Mouse (Mus musculus): ENCODE results near the gene Orm2.

Orm2 gene

GRCm38 (mm10) chr4:63377483-63377882 is 15.2 kb downstream of the Orm2 start:
- no peak for DNase-seq (ENCODE audit: low read depth, low spot score)

- DNase-seq (ENCODE audit: low read depth, low spot score), result no peak
Observed at GRCm38 (mm10) chr4:63382676-63383369, 20.6 kb downstream of the Orm2 start.

- no peak for DNase-seq (ENCODE audit: low read depth, low spot score)
Observed at GRCm38 (mm10) chr4:63383474-63383873, 21.2 kb downstream of the Orm2 start.

GRCm38 (mm10) chr4:63384262-63384661 is 22.0 kb downstream of the Orm2 start:
- DNase-seq (ENCODE audit: low read depth, low spot score), result no peak

- DNase-seq (ENCODE audit: low read depth, low spot score), result no peak
Observed at GRCm38 (mm10) chr4:63385253-63385652, 23.0 kb downstream of the Orm2 start.

GRCm38 (mm10) chr4:63385784-63386183 is 23.5 kb downstream of the Orm2 start:
- peak; percentile 24 for DNase-seq (ENCODE audit: low read depth, low spot score)

- DNase-seq (ENCODE audit: low read depth, low spot score), result no peak
Observed at GRCm38 (mm10) chr4:63388029-63388428, 25.8 kb downstream of the Orm2 start.

- peak; percentile 16 for DNase-seq (ENCODE audit: low read depth, low spot score)
Observed at GRCm38 (mm10) chr4:63389121-63389886, 27.1 kb downstream of the Orm2 start.

GRCm38 (mm10) chr4:63389887-63390528 is 27.8 kb downstream of the Orm2 start:
- no peak for DNase-seq (ENCODE audit: low read depth, low spot score)

GRCm38 (mm10) chr4:63391322-63391721 is 29.1 kb downstream of the Orm2 start:
- DNase-seq (ENCODE audit: low read depth, low spot score), result no peak

GRCm38 (mm10) chr4:63397981-63398537 is 35.8 kb downstream of the Orm2 start:
- no peak for DNase-seq (ENCODE audit: low read depth, low spot score)

GRCm38 (mm10) chr4:63398854-63399609 is 36.8 kb downstream of the Orm2 start:
- peak; percentile 20 for DNase-seq (ENCODE audit: low read depth, low spot score)

- no peak for DNase-seq (ENCODE audit: low read depth, low spot score)
Observed at GRCm38 (mm10) chr4:63399691-63400270, 37.5 kb downstream of the Orm2 start.

GRCm38 (mm10) chr4:63400541-63401306 is 38.5 kb downstream of the Orm2 start:
- no peak for DNase-seq (ENCODE audit: low read depth, low spot score)

GRCm38 (mm10) chr4:63401620-63402019 is 39.4 kb downstream of the Orm2 start:
- DNase-seq (ENCODE audit: low read depth, low spot score), result peak; percentile 29

- DNase-seq (ENCODE audit: low read depth, low spot score), result no peak
Observed at GRCm38 (mm10) chr4:63402056-63402455, 39.8 kb downstream of the Orm2 start.

GRCm38 (mm10) chr4:63402558-63402957 is 40.3 kb downstream of the Orm2 start:
- DNase-seq (ENCODE audit: low read depth, low spot score), result no peak

GRCm38 (mm10) chr4:63403040-63403959 is 41.1 kb downstream of the Orm2 start, which contains the start of gene Akna:
Gene Akna (minus strand): TSS chr4:63403354.
- peak; percentile 69 for DNase-seq (ENCODE audit: low read depth, low spot score)

- no peak for DNase-seq (ENCODE audit: low read depth, low spot score)
Observed at GRCm38 (mm10) chr4:63404205-63404604, 42.0 kb downstream of the Orm2 start.
